9 mouse cellular contexts compared by ENCODE assay signal in the genomic region with DNA sequence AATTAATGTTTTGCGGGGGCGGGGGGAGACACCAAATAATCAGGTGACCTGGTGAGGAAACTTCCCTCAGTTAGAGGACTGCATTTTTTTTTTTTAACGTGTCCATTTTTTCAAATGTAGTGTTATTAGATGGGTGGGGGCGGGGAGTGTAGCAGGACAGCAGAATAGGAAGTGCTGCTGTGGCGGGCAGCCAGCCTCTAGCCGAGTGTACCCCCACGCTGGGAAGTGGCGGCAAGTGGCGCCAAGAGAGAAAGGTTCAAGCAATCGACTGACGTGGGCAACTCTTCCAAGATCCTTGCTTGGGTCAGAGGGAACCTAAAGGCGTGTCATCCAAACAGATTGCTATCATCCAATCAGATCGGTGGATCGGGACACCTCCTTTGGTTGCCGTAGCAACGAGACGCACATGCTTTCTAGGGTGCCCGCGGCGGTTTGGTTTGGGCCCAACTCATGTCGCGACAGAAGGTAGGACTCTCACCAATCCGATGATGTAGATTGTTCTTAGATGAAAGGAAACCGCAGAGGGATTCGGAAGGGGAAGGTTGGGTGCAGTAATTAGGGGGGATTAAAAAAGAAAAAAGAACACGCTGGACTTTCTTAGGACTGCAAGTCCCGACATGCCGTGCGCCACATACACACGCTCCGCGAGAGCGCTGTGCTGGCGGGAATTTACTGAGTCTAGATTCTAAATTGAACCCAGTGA. TPM values are rescaled to one million over a fixed set of nuclear protein-coding genes. Genes with fewer than 3 reads are reported as not detected.
A peak's percentile ranks its signal among the peaks of the same experiment; 100 is the strongest.
DNase-seq lines count a peak whose midpoint lies in the region; ATAC-seq and TF ChIP-seq lines count a peak whose summit lies in the region.
"Had no signal": no experiment of that assay in that cellular context is flagged by ENCODE, and none has a peak within 500 bp of the region (broad histone marks: within the 10 kb centered on the region; RNA-seq: fewer than 3 reads in every experiment).

Gene Ttll9, plus strand, starts transcription at position 395 of the 703 bp plus-strand sequence.

- no peak for TF ChIP-seq EP300 in lung, postnatal 0 days (IDR thresholded peaks at IDR 0.05)

- peak; percentile 19 for DNase-seq in T-cell, adult 2 months (ENCODE audit: low spot score)
- DNase-seq in cerebellum, postnatal 14 days = peak; percentile 82 to 85
- peak; percentile 80 to 92 for DNase-seq in frontal cortex, postnatal 36 days (ENCODE audit: low spot score in 2 of 2)
- peak; percentile 82 for DNase-seq in hindbrain, embryonic 14.5 days (ENCODE audit: low spot score)
- DNase-seq in layer of hippocampus, postnatal 14 days (ENCODE audit: low spot score in 2 of 2) = peak; percentile 83 to 86
- peak; percentile 94 for DNase-seq in lung, postnatal 0 days (ENCODE audit: low spot score)
- peak; percentile 44 for DNase-seq in ovary, postnatal 10 days (ENCODE audit: low spot score)
- DNase-seq in urinary bladder, postnatal 25 days (ENCODE audit: low spot score) = peak; percentile 54

- H3K4me1 ChIP-seq in hindbrain, embryonic 14.5 days (replicated peaks; ENCODE audit: control insufficient read depth, insufficient read depth, low read length) = 0 out of 2 replicates have a peak, but pooled peaks cover 4% of the 10 kb centered on the region
- no peaks in the 10 kb centered on the region for H3K4me1 ChIP-seq in lung, postnatal 0 days (ENCODE audit: insufficient read depth, low read depth, low read length)

- peak within 1 kb of the TSS; percentile 30 for H3K4me3 ChIP-seq in hindbrain, embryonic 14.5 days (replicated peaks; ENCODE audit: low read length)
- peak within 1 kb of the TSS; percentile 40 for H3K4me3 ChIP-seq in lung, postnatal 0 days (ENCODE audit: low read depth, low read length)

- under 1% methylated on average over 34 of the region's 34 CpGs for WGBS in hindbrain, embryonic 14.5 days
- WGBS in lung, postnatal 0 days = 3% methylated on average over 34 of the region's 34 CpGs

- H3K9ac ChIP-seq in hindbrain, embryonic 14.5 days = peak within 1 kb of the TSS; percentile 54
- H3K9ac ChIP-seq in lung, postnatal 0 days (replicated peaks; ENCODE audit: low read depth) = 0 out of 2 replicates have a peak within 1 kb of the TSS, but pooled peaks have one; percentile 6

- no peaks in the 10 kb centered on the region; the same call in 1 of the 2 replicates for H3K27me3 ChIP-seq in hindbrain, embryonic 14.5 days (ENCODE audit: control insufficient read depth, insufficient read depth, low read length)
- H3K27me3 ChIP-seq in lung, postnatal 0 days (replicated peaks; ENCODE audit: insufficient read depth, low read length) = no peaks in the 10 kb centered on the region

- H3K27ac ChIP-seq in hindbrain, embryonic 14.5 days = no peak within 1 kb of the TSS
- no peak within 1 kb of the TSS for H3K27ac ChIP-seq in lung, postnatal 0 days (ENCODE audit: low read length)

- no peaks in the 10 kb centered on the region for H3K9me3 ChIP-seq in hindbrain, embryonic 14.5 days (ENCODE audit: control insufficient read depth, low read length)
- no peaks in the 10 kb centered on the region for H3K9me3 ChIP-seq in lung, postnatal 0 days (ENCODE audit: low read length)

- H3K36me3 ChIP-seq in hindbrain, embryonic 14.5 days (replicated peaks; ENCODE audit: control insufficient read depth, insufficient read depth) = no peaks in the 10 kb centered on the region
- no peaks in the 10 kb centered on the region for H3K36me3 ChIP-seq in lung, postnatal 0 days (ENCODE audit: insufficient read depth, low read length)

- peak; percentile 93 for ATAC-seq in hindbrain, embryonic 14.5 days (ENCODE audit: low FRiP score)
- ATAC-seq in lung, postnatal 0 days = peak; percentile 96

- H3K4me2 ChIP-seq in hindbrain, embryonic 14.5 days (replicated peaks) = peak within 1 kb of the TSS; percentile 72
- H3K4me2 ChIP-seq in lung, postnatal 0 days (replicated peaks; ENCODE audit: low read depth, low read length) = peak within 1 kb of the TSS; percentile 59

- TF ChIP-seq CTCF in lung, postnatal 0 days (IDR thresholded peaks at IDR 0.05) = no peak

RNA-seq across cellular contexts. Expression of gene Ttll9, which starts in this region (rescaled TPM):
- 8.0 and 11.2 TPM in 2 replicates for polyA plus RNA-seq in hindbrain, embryonic 14.5 days (2014; fragmentation: Nextera tagmentation; extraction: Ambion mirVana)
- total RNA-seq in layer of hippocampus, postnatal 14 days (2021) = 1 to 10 TPM; 1.7 to 3.0 TPM
- polyA plus RNA-seq in lung, postnatal 0 days (2015; fragmentation: Nextera tagmentation; extraction: Ambion mirVana) = 1.1 and 1.8 TPM in 2 replicates
- total RNA-seq: neutrophil, adult 5-6 weeks had no signal

Comparison
In these comparisons a context has a peak if more than half of its experiments do, and no peak if none do; other contexts are left out.
1. DNase-seq: peak in every context shown above with its lines; median percentile 94 in lung, postnatal 0 days; 86 in frontal cortex, postnatal 36 days; 84 in layer of hippocampus, postnatal 14 days; 84 in cerebellum, postnatal 14 days; 82 in hindbrain, embryonic 14.5 days; 54 in urinary bladder, postnatal 25 days; 44 in ovary, postnatal 10 days; 19 in T-cell, adult 2 months.